ENCODE assay signal across 13 mouse cellular contexts in genomic region chr17:83365614-83366355, GRCm38 (mm10). TPM values are rescaled to one million over a fixed set of nuclear protein-coding genes. Genes with fewer than 3 reads are reported as not detected.
DNase-seq lines count a peak whose midpoint lies in the region; ATAC-seq and TF ChIP-seq lines count a peak whose summit lies in the region.
"Had no signal": no experiment of that assay in that cellular context is flagged by ENCODE, and none has a peak within 500 bp of the region (broad histone marks: within the 10 kb centered on the region; RNA-seq: fewer than 3 reads in every experiment).

No protein-coding gene starts in this region.

- peak; percentile 53; the same call in 1 of the 2 replicates for ATAC-seq in heart, postnatal 0 days (ENCODE audit: insufficient read depth, low read depth)
- ATAC-seq in midbrain, embryonic 11.5 days (ENCODE audit: low FRiP score), result no peak
- ATAC-seq in intestine, embryonic 15.5 days, result peak; percentile 59; the same call in 1 of the 2 replicates
- peak; percentile 35; the same call in 1 of the 2 replicates for ATAC-seq in stomach, embryonic 15.5 days (ENCODE audit: insufficient read depth, low FRiP score, low read depth)
- no peak for ATAC-seq in monocyte, adult 5-6 weeks (replicated peaks; ENCODE audit: insufficient number of reproducible peaks, low FRiP score, low TSS enrichment, poor library complexity, severe bottlenecking)
- ATAC-seq: forebrain, embryonic 13.5 days had no signal

- H3K4me2 ChIP-seq in heart, postnatal 0 days (ENCODE audit: low read depth, low read length), result peak overlapping the region; percentile 16
- no peak overlapping the region for H3K4me2 ChIP-seq in midbrain, embryonic 11.5 days
- peak overlapping the region; percentile 36 for H3K4me2 ChIP-seq in intestine, embryonic 15.5 days (replicated peaks)
- H3K4me2 ChIP-seq in stomach, embryonic 15.5 days, result peak overlapping the region; percentile 20; the same call in 1 of the 2 replicates
- H3K4me2 ChIP-seq: forebrain, embryonic 13.5 days had no signal

- H3K36me3 ChIP-seq in heart, postnatal 0 days (replicated peaks; ENCODE audit: control insufficient read depth, insufficient read depth, low read length), result no peaks in the 10 kb centered on the region
- H3K36me3 ChIP-seq in midbrain, embryonic 11.5 days (ENCODE audit: control insufficient read depth, insufficient read depth, low read length), result no peaks in the 10 kb centered on the region
- H3K36me3 ChIP-seq in midbrain, embryonic 10.5 days, result no peaks in the 10 kb centered on the region
- no peaks in the 10 kb centered on the region for H3K36me3 ChIP-seq in intestine, embryonic 15.5 days
- no peaks in the 10 kb centered on the region for H3K36me3 ChIP-seq in stomach, embryonic 15.5 days
- H3K36me3 ChIP-seq: hindbrain, embryonic 10.5 days had no signal

- no peaks in the 10 kb centered on the region for H3K9me3 ChIP-seq in heart, postnatal 0 days (replicated peaks; ENCODE audit: control insufficient read depth, low read length)
- H3K9me3 ChIP-seq in midbrain, embryonic 11.5 days (ENCODE audit: control insufficient read depth, low read length), result no peaks in the 10 kb centered on the region
- no peaks in the 10 kb centered on the region for H3K9me3 ChIP-seq in midbrain, embryonic 10.5 days (replicated peaks)
- no peaks in the 10 kb centered on the region for H3K9me3 ChIP-seq in intestine, embryonic 15.5 days
- no peaks in the 10 kb centered on the region for H3K9me3 ChIP-seq in stomach, embryonic 15.5 days
- H3K9me3 ChIP-seq: forebrain, embryonic 13.5 days; hindbrain, embryonic 10.5 days had no signal

- DNase-seq in heart, postnatal 0 days (ENCODE audit: low spot score), result peak; percentile 23
- DNase-seq in heart, adult 8-10 months (ENCODE audit: low spot score), result no peak
- peak; percentile 75 for DNase-seq in midbrain, embryonic 11.5 days (ENCODE audit: low spot score, missing footprints)
- no peak for DNase-seq in midbrain, embryonic 10.5 days (ENCODE audit: low spot score)
- DNase-seq in adrenal gland, postnatal 10 days, result no peak
- DNase-seq: cerebellum, postnatal 25 days; layer of hippocampus, adult 9-11 months; thymus, postnatal 4 days had no signal

- peak overlapping the region; percentile 47 for H3K9ac ChIP-seq in heart, postnatal 0 days (replicated peaks; ENCODE audit: low read depth, low read length)
- H3K9ac ChIP-seq in midbrain, embryonic 11.5 days (ENCODE audit: low read length), result no peak overlapping the region
- no peak overlapping the region for H3K9ac ChIP-seq in intestine, embryonic 15.5 days
- H3K9ac ChIP-seq in stomach, embryonic 15.5 days, result no peak overlapping the region
- H3K9ac ChIP-seq: forebrain, embryonic 13.5 days had no signal

- H3K27ac ChIP-seq in heart, postnatal 0 days (ENCODE audit: low read depth), result peak overlapping the region; percentile 75
- no peak overlapping the region for H3K27ac ChIP-seq in midbrain, embryonic 11.5 days (ENCODE audit: low read depth, low read length)
- H3K27ac ChIP-seq in midbrain, embryonic 10.5 days (replicated peaks), result no peak overlapping the region
- peak overlapping the region; percentile 68 for H3K27ac ChIP-seq in intestine, embryonic 15.5 days
- peak overlapping the region; percentile 63; the same call in 1 of the 2 replicates for H3K27ac ChIP-seq in stomach, embryonic 15.5 days
- H3K27ac ChIP-seq: forebrain, embryonic 13.5 days; hindbrain, embryonic 10.5 days had no signal

- no peak overlapping the region for H3K4me3 ChIP-seq in heart, postnatal 0 days (ENCODE audit: low read depth, low read length)
- no peak overlapping the region for H3K4me3 ChIP-seq in midbrain, embryonic 11.5 days (ENCODE audit: low read depth, low read length)
- H3K4me3 ChIP-seq in midbrain, embryonic 10.5 days, result no peak overlapping the region
- H3K4me3 ChIP-seq in intestine, embryonic 15.5 days (replicated peaks), result no peak overlapping the region
- H3K4me3 ChIP-seq in stomach, embryonic 15.5 days (replicated peaks), result no peak overlapping the region
- H3K4me3 ChIP-seq: forebrain, embryonic 13.5 days; hindbrain, embryonic 10.5 days had no signal

- 25% methylated on average over 11 of the region's 11 CpGs for WGBS in heart, postnatal 0 days
- WGBS in midbrain, embryonic 11.5 days, result 66% methylated on average over 11 of the region's 11 CpGs
- 67% methylated on average over 11 of the region's 11 CpGs for WGBS in midbrain, embryonic 10.5 days
- WGBS in intestine, embryonic 15.5 days, result 20% methylated on average over 11 of the region's 11 CpGs
- 17% methylated on average over 11 of the region's 11 CpGs for WGBS in stomach, embryonic 15.5 days

- no peak for TF ChIP-seq CTCF in heart, postnatal 0 days (IDR thresholded peaks at IDR 0.05; ENCODE audit: low read depth)

- peaks cover 26% of the 10 kb centered on the region for H3K4me1 ChIP-seq in heart, postnatal 0 days (ENCODE audit: control insufficient read depth, insufficient read depth)
- peaks cover 8% of the 10 kb centered on the region for H3K4me1 ChIP-seq in midbrain, embryonic 11.5 days (ENCODE audit: control insufficient read depth, insufficient read depth, low read length)
- peaks cover 20% of the 10 kb centered on the region for H3K4me1 ChIP-seq in midbrain, embryonic 10.5 days
- H3K4me1 ChIP-seq in intestine, embryonic 15.5 days (replicated peaks), result peaks cover 23% of the 10 kb centered on the region
- peaks cover 13% of the 10 kb centered on the region; the same call in 1 of the 2 replicates for H3K4me1 ChIP-seq in stomach, embryonic 15.5 days

- H3K27me3 ChIP-seq in heart, postnatal 0 days (ENCODE audit: control insufficient read depth, insufficient read depth, low read length), result no peaks in the 10 kb centered on the region
- no peaks in the 10 kb centered on the region for H3K27me3 ChIP-seq in midbrain, embryonic 11.5 days (ENCODE audit: control insufficient read depth, insufficient read depth, low read length)
- no peaks in the 10 kb centered on the region for H3K27me3 ChIP-seq in midbrain, embryonic 10.5 days (ENCODE audit: low read depth, poor library complexity, severe bottlenecking)
- no peaks in the 10 kb centered on the region for H3K27me3 ChIP-seq in intestine, embryonic 15.5 days (replicated peaks)
- H3K27me3 ChIP-seq in stomach, embryonic 15.5 days (replicated peaks), result no peaks in the 10 kb centered on the region
- H3K27me3 ChIP-seq: forebrain, embryonic 13.5 days had no signal

- no peak for TF ChIP-seq EP300 in heart, postnatal 0 days (IDR thresholded peaks at IDR 0.05; ENCODE audit: low read depth)

RNA-seq across cellular contexts. Expression of gene Eml4, which starts 15.1 kb away (rescaled TPM):
- 11.6 and 15.6 TPM in 2 replicates for total RNA-seq in heart, postnatal 0 days (2014; rRNA removed; ENCODE audit: low replicate concordance)
- 4.5 and 5.0 TPM in 2 replicates for polyA plus RNA-seq in heart, postnatal 0 days (2015; fragmentation: Nextera tagmentation; extraction: Ambion mirVana)
- total RNA-seq in heart, adult 8-10 months (2022), result 1 to 10 TPM; 3.3 to 5.0 (median 4.0) TPM
- polyA plus RNA-seq in midbrain, embryonic 11.5 days (2014; fragmentation: Nextera tagmentation; extraction: Ambion mirVana), result 40.5 and 41.2 TPM in 2 replicates
- 34.2 and 34.7 TPM in 2 replicates for polyA plus RNA-seq in midbrain, embryonic 10.5 days (2016; fragmentation: Nextera tagmentation; extraction: Ambion mirVana)
- polyA plus RNA-seq in intestine, embryonic 15.5 days (2015; fragmentation: Nextera tagmentation; extraction: Ambion mirVana), result 34.5 and 37.0 TPM in 2 replicates
- 30.5 and 31.1 TPM in 2 replicates for polyA plus RNA-seq in stomach, embryonic 15.5 days (2015; fragmentation: Nextera tagmentation; extraction: Ambion mirVana)
- 55.7 to 71.2 TPM (median 60.9 TPM) in 3 replicates for total RNA-seq in monocyte, adult 5-6 weeks (2017)
- total RNA-seq in adrenal gland, postnatal 10 days (2021), result 10 to 100 TPM; 19.9 to 21.8 TPM

Comparison
In these comparisons a context has a peak if more than half of its experiments do, and no peak if none do; other contexts are left out.
1. DNase-seq: peak in heart, postnatal 0 days (single experiment) and midbrain, embryonic 11.5 days (single experiment); none in heart, adult 8-10 months (single experiment), midbrain, embryonic 10.5 days (single experiment) and adrenal gland, postnatal 10 days (single experiment).
2. ATAC-seq: peak in heart, postnatal 0 days (single experiment), intestine, embryonic 15.5 days (single experiment) and stomach, embryonic 15.5 days (single experiment); none in midbrain, embryonic 11.5 days (single experiment) and monocyte, adult 5-6 weeks (single experiment).
3. H3K27ac ChIP-seq: peak in heart, postnatal 0 days (single experiment), intestine, embryonic 15.5 days (single experiment) and stomach, embryonic 15.5 days (single experiment); none in midbrain, embryonic 11.5 days (single experiment) and midbrain, embryonic 10.5 days (single experiment).